Mouse (Mus musculus) CD4-positive, CD25-positive, alpha-beta regulatory T cell, adult 2 months (primary cell): Measurements from ENCODE around the gene Ldlrad3.

ENCODE experiments used
- DNase-seq: peaks from one replicate; pipeline ENCODE4 v3.0.0-alpha.2; 2012; ENCODE audit warnings: low read depth, low spot score

The Ldlrad3 gene

GRCm38 (mm10) chr2:102185951-102186561 is at the start of gene Ldlrad3:
Ldlrad3 (minus strand) TSS chr2:102186385.
- DNase-seq: peak; percentile 81

- DNase-seq: no peak
These were observed 45.3 kb upstream of the Ldlrad3 start for GRCm38 (mm10) chr2:102231470-102231869.

- no peak for DNase-seq
These were observed 42.9 kb upstream of the Ldlrad3 start for GRCm38 (mm10) chr2:102229126-102229525.

GRCm38 (mm10) chr2:102228331-102228730 is 42.1 kb upstream of the Ldlrad3 start:
- no peak for DNase-seq

- no peak for DNase-seq
These were observed 41.7 kb upstream of the Ldlrad3 start for GRCm38 (mm10) chr2:102227839-102228238.

- DNase-seq: peak; percentile 9
These were observed 40.1 kb upstream of the Ldlrad3 start for GRCm38 (mm10) chr2:102226274-102226673.

GRCm38 (mm10) chr2:102223355-102224128 is 37.4 kb upstream of the Ldlrad3 start:
- DNase-seq: no peak

- DNase-seq: peak; percentile 3
These were observed 36.6 kb upstream of the Ldlrad3 start for GRCm38 (mm10) chr2:102222749-102223148.

- DNase-seq: no peak
These were observed 30.6 kb upstream of the Ldlrad3 start for GRCm38 (mm10) chr2:102216817-102217216.

- DNase-seq: no peak
These were observed 25.9 kb upstream of the Ldlrad3 start for GRCm38 (mm10) chr2:102212096-102212495.

GRCm38 (mm10) chr2:102205672-102206399 is 19.7 kb upstream of the Ldlrad3 start:
- no peak for DNase-seq

GRCm38 (mm10) chr2:102203478-102203877 is 17.3 kb upstream of the Ldlrad3 start:
- DNase-seq: no peak

- no peak for DNase-seq
These were observed 16.1 kb upstream of the Ldlrad3 start for GRCm38 (mm10) chr2:102202211-102202770.

- DNase-seq: no peak
These were observed 15.2 kb upstream of the Ldlrad3 start for GRCm38 (mm10) chr2:102201198-102201948.

GRCm38 (mm10) chr2:102197332-102197731 is 11.1 kb upstream of the Ldlrad3 start:
- no peak for DNase-seq

- DNase-seq: no peak
These were observed 10.5 kb upstream of the Ldlrad3 start for GRCm38 (mm10) chr2:102196709-102197108.

- DNase-seq: no peak
These were observed 9.3 kb upstream of the Ldlrad3 start for GRCm38 (mm10) chr2:102195494-102195893.

GRCm38 (mm10) chr2:102194247-102194646 is 8.1 kb upstream of the Ldlrad3 start:
- no peak for DNase-seq

- no peak for DNase-seq
These were observed 7.0 kb upstream of the Ldlrad3 start for GRCm38 (mm10) chr2:102192943-102193820.

GRCm38 (mm10) chr2:102191736-102192135 is 5.6 kb upstream of the Ldlrad3 start:
- DNase-seq: no peak
